Mouse (Mus musculus) ES-E14 (cell line): ENCODE measurements around the gene Wdr11. TPM values are rescaled to one million over a fixed set of nuclear protein-coding genes. Genes with fewer than 3 reads are reported as not detected.

ENCODE experiments used
- DNase-seq: peaks from one replicate; pipeline ENCODE4 v3.0.0-alpha.2; 2013; ENCODE audit warnings: low read depth, low spot score
- H3K27ac ChIP-seq: 2 replicates; pipeline ENCODE4 v1.5.1; 2012; ENCODE audit warnings: low read depth, mild to moderate bottlenecking, low read length, moderate library complexity, mixed read lengths; ENCODE audit not compliant: poor library complexity, insufficient read depth, severe bottlenecking
- H3K36me3 ChIP-seq: 2 replicates; pipeline ENCODE4 v1.6.1; 2012; ENCODE audit warnings: mild to moderate bottlenecking, low read length, moderate library complexity, mixed read lengths; ENCODE audit not compliant: control insufficient read depth, poor library complexity, insufficient read depth, severe bottlenecking
- H3K4me1 ChIP-seq, 2 experiments: fragments of 150-350 bp in 1 of 2; sonication (generic) in 1 of 2; 2 replicates each; pipeline ENCODE4 v1.6.1; 2012; ENCODE audit warnings: low read length in 2 of 2, mild to moderate bottlenecking in 1 of 2, mixed read lengths in 1 of 2; ENCODE audit not compliant: control insufficient read depth in 2 of 2, insufficient read depth in 2 of 2, poor library complexity in 1 of 2
- H3K4me3 ChIP-seq, 2 experiments: fragments of 150-350 bp in 1 of 2; sonication (generic) in 1 of 2; 2 replicates each; pipeline ENCODE4 v1.5.1; 2012; ENCODE audit warnings: low read length in 2 of 2, low read depth in 1 of 2, mild to moderate bottlenecking in 1 of 2, mixed read lengths in 1 of 2; ENCODE audit not compliant: insufficient read depth in 1 of 2, poor library complexity in 1 of 2, severe bottlenecking in 1 of 2
- H3K9ac ChIP-seq: 2 replicates; pipeline ENCODE4 v1.6.1; 2012; ENCODE audit warnings: low read depth, mild to moderate bottlenecking, low read length, mixed read lengths; ENCODE audit not compliant: poor library complexity, insufficient read depth, severe bottlenecking
- H3K9me3 ChIP-seq: fragments of 150-350 bp; sonication (generic); 2 replicates; pipeline ENCODE4 v1.6.1; 2012; ENCODE audit warnings: low read depth, mild to moderate bottlenecking, low read length; ENCODE audit not compliant: control insufficient read depth, insufficient read depth
- CHD2 ChIP-seq: IDR thresholded peaks from 2 replicates; pipeline ENCODE4 v1.6.1; 2014; ENCODE audit warnings: mild to moderate bottlenecking, low read depth, low read length, inconsistent platforms
- HCFC1 ChIP-seq: IDR thresholded peaks from 2 replicates; pipeline ENCODE4 v1.6.1; 2012; ENCODE audit warnings: low read length, inconsistent platforms, borderline replicate concordance; ENCODE audit not compliant: insufficient read depth
- MAFK ChIP-seq: IDR thresholded peaks from 2 replicates; pipeline ENCODE4 v1.6.1; 2014; ENCODE audit warnings: mild to moderate bottlenecking, low read depth, low read length, inconsistent platforms; ENCODE audit not compliant: insufficient read depth
- ZC3H11A ChIP-seq: IDR thresholded peaks from 2 replicates; pipeline ENCODE4 v1.6.1; 2012; ENCODE audit warnings: low read depth, mild to moderate bottlenecking, inconsistent platforms, low read length, borderline replicate concordance
- ZNF384 ChIP-seq: IDR thresholded peaks from 2 replicates; pipeline ENCODE4 v1.6.1; 2012; ENCODE audit warnings: low read depth, low read length, inconsistent platforms
- in situ Hi-C, 2 experiments: fragments of 600-800 bp; cut with MboI; formaldehyde crosslinking; loops; one replicate each; pipeline ENCODE4 v1.15.1; 2025; ENCODE audit warnings: low sequenced_read_pairs in 2 of 2, inconsistent platforms in 1 of 2; ENCODE audit not compliant: unreplicated experiment in 2 of 2
- total RNA-seq: library from RNA; depleted of rRNA; stranded (reverse); fragments of 300-350 nt; gene quantifications from 2 replicates; pipeline ENCODE4 v1.2.3, GENCODE M21; 2012

Wdr11 gene
- total RNA-seq, 1 experiment: 24.0 TPM

DNA sequence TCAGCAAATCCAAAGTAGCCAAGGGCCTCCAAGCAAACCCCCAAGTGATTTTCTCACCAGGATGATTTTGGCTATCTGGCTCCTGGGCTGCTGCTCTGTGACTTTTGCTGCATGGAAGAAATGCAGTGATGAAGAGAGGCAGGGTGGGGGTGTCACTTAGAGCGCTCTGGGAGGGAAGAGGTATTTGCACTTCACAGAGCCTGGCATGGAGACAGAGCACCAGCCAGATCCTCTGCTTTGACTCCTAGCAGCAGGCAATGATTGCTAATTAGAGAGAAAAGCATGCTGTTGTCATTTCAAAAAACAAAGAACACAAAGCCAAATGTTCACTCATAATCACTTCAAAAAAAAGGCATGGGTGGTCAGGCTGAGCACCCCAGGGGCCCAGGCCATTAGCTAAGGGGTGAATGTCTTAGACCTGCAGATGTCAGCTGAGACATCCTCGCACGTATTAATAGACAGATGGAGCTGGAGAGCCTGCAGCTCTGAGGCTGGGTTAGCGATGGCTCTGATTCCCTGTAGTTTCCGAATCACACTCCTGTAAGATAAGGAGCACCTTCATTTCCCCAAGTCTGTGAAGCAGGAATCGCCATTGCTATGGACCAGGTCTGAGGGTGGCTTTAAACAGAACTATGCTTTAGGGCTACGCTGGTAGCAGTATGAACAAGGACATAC is 16.4 kb upstream of the Wdr11 start:
- Histone ChIP-seq H3K36me3 (no peaks in the 10 kb centered on the region), H3K4me3 (no peak overlapping the region), H3K27ac (no peak overlapping the region), H3K4me1 (no peaks in the 10 kb centered on the region), H3K9ac (no peak overlapping the region), H3K9me3 (no peaks in the 10 kb centered on the region)
- in situ Hi-C loops: no loop called here
- TF ChIP-seq HCFC1 (no peak), ZC3H11A (no peak), ZNF384 (no peak), CHD2 (no peak), MAFK (no peak)
- peak; percentile 15 for DNase-seq

DNA sequence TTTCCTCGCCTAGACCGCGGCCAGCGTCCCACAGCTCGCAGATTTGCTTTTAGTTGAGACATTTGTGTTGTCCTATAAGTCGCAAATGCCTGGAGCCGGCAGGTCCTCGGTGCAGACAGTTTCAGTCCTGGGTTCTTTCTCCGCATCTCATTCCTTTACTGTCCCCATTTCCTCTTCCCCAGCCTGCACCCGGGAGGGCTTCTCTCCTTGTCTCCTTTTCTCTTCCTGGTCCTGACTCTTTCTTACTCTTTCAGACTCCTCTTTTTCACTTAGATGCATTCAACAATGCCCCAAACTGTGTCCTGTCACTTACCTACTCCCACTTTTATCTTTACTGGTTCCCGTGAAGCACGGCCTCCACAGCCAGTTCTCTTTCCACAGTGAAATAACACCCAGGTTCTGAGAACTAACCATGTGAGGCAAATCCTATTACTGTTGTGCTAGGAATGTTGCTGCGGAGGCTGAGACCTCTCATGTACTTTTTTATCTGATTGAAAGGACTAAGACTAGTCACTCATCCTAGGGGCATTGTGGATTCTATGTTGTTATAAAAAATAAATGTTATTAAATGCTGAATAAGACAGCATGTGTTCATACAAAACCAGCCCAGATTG is 576 bp downstream of the Wdr11 start:
- peak overlapping the region; percentile 57; the same call in 1 of the 2 replicates for H3K27ac ChIP-seq
- H3K9me3 ChIP-seq: no peaks in the 10 kb centered on the region
- no peaks in the 10 kb centered on the region for H3K36me3 ChIP-seq
- peak overlapping the region; percentile 97 for H3K9ac ChIP-seq
- TF ChIP-seq CHD2 (no peak), HCFC1 (no peak)
- H3K4me3 ChIP-seq: peak overlapping the region; percentile 85 to 97
- no peak for DNase-seq
- in situ Hi-C loops: no loop called here
- no peaks in the 10 kb centered on the region; a peak in 1 of 4 replicates for H3K4me1 ChIP-seq

DNA sequence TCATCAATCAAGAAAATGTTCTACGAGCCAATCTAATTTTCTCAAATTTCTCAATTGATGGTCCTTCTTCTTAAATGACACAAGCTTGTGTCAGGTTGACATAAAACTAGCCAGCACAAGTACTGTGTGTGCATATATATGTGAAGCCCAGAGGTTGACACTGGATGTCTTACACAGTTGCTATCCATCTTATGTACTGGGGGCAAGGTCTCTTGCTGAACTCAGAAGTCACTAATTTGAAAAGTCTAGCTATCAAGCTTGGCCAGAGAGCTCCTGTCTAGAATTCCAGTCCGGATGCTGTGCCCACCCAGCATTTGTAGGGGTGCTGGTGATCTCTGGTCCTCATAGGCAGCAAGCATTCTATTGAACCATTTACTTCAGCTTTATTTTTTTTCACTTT is 5.5 kb downstream of the Wdr11 start:
- Histone ChIP-seq H3K27ac (no peak overlapping the region), H3K9ac (no peak overlapping the region), H3K4me1 (no peaks in the 10 kb centered on the region; a peak in 1 of 4 replicates), H3K9me3 (no peaks in the 10 kb centered on the region), H3K36me3 (peaks cover 3% of the 10 kb centered on the region; the same call in 1 of the 2 replicates), H3K4me3 (no peak overlapping the region)
- DNase-seq: no peak
- in situ Hi-C loops: no loop called here
- TF ChIP-seq ZC3H11A (no peak), CHD2 (no peak), ZNF384 (no peak), MAFK (no peak), HCFC1 (no peak)

DNA sequence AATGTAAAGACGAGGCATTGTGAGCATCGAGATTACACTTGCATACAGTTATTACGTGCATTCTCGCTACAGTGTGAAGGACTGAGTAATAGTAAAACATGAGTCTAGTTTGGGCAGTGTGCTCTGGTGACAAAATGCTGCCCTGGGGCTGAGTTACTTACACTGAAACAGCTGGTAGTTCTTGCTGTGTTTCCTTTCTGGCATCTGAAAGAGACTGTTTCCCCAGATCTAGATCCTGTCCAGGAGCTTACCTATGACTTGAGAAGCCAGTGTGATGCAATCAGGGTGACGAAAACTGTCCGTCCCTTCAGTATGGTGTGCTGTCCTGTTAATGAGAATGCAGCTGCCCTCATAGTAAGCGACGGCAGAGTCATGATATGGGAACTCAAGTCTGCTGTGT is 14.6 kb downstream of the Wdr11 start:
- Histone ChIP-seq H3K4me1 (no peaks in the 10 kb centered on the region), H3K4me3 (no peak overlapping the region), H3K27ac (no peak overlapping the region), H3K36me3 (peaks cover 18% of the 10 kb centered on the region), H3K9me3 (no peaks in the 10 kb centered on the region), H3K9ac (no peak overlapping the region)
- DNase-seq: no peak
- TF ChIP-seq MAFK (no peak), ZNF384 (no peak), CHD2 (no peak), HCFC1 (no peak), ZC3H11A (no peak)
- in situ Hi-C loops: no loop called here

DNA sequence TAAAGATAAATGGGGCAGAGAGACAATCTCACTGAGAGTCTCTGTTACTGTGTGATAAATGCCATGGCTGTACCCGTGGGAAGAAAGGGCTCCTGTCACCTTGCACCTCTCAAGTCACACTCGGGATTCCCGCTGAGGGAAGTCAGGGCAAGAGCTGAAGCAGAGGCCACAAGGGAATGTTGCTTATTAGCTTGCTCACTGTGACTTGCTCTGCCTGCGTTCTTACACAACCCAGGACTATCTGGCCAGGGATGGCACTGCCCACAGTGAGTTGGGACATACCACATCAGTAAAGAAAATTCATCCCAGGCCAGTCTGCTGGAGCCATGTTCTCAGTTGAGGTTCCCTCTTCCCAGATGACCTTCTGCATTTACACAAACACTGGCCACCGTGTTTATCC is 29.5 kb downstream of the Wdr11 start:
- Histone ChIP-seq H3K27ac (no peak overlapping the region), H3K4me3 (no peak overlapping the region), H3K4me1 (no peaks in the 10 kb centered on the region), H3K36me3 (peaks cover 21% of the 10 kb centered on the region), H3K9ac (no peak overlapping the region), H3K9me3 (no peaks in the 10 kb centered on the region)
- in situ Hi-C loops: no loop called here
- TF ChIP-seq ZC3H11A (no peak), MAFK (no peak), HCFC1 (no peak), ZNF384 (no peak), CHD2 (no peak)
- DNase-seq: no peak
